Mouse (Mus musculus): Measurements from ENCODE around the gene Polg2.
"Not testable (repeated sequence)": the region's sequence is repeated elsewhere in the genome, so short reads cannot be mapped to it uniquely, and the experiment has no call there.

Polg2 gene

DNA sequence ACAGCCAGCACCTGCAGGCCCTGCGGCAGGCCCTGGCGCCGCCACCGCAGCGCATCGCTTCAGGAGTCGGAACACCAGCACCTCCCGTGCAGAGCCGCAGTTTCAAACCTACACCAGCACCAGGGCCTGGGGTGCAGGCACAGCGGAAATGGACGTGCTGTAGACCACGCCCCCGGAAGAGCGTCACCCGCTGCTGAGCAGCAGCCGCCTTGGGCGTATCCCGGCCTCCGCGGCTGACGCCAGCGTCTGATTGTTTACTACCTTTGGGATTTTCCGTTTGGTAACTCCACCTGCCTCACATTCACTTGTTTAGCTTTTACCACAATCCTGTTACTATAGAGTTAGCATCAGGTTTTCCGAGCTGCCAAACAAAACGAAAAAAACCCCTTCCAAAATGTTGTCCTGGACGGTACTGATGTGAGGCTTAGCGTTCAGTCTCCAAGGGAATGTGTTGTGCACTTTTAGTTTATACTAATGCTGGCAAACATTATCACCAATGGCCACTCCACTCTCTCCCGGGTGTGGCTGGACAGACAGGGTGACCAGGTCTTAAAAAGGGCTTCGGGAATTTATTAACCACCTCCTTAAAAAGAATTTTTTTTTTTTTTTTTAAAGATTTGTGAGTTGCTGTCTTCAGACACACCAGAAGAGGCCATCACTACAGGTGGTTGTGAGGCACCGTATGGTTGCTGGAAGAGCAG is at the start of gene Polg2:
Polg2 (minus strand) TSS at position 150 of the 701 bp plus-strand sequence.
- in situ Hi-C loops (cut with MboI, MseI), result no loop called here

DNA sequence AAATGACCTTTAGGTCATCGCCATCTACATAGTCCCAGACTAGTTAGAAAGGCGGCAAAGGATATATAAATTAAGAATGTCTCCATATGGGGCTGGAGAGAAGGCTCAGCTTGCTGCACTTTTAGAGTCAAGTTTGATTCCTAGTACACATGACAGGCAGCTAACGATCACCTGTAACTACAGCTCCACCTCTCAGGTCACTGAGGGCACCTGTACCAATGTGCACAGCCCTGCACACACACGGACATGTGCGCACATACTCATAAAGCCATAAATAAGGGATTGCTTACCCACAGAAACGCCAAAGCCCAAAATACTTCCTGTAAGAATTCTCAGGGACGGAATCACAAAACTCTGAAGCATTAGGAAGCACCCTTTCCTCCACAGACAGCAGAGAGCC is 48.7 kb upstream of the Polg2 start:
- in situ Hi-C loops (cut with MboI, MseI), result no loop called here

DNA sequence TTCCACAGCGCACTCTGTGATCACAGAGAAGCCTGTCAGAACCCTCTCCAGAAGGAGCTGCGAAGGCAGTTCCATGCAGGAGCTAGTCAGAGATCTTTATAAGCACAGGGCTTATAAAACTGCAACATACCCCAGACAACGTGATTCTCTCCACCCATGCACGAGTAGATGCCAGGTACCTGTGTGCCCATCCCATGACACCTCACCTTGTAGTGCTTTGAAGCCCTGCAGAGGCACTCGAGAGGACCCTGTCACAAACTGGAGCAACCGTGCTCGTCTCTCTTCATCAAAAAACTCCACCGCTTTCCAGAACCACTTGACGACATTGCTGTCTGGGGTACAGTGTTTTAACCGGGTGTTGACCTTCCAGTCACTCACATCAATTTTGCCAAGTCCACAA is 45.1 kb upstream of the Polg2 start:
- in situ Hi-C loops (cut with MboI, MseI), result no loop called here

- in situ Hi-C loops (cut with MboI, MseI), result no loop called here
These were observed 44.4 kb upstream of the Polg2 start for GRCm38 (mm10) chr11:106823741-106824140.

- in situ Hi-C loops (cut with MboI, MseI), result no loop called here
These were observed 43.6 kb upstream of the Polg2 start for GRCm38 (mm10) chr11:106822911-106823310.

DNA sequence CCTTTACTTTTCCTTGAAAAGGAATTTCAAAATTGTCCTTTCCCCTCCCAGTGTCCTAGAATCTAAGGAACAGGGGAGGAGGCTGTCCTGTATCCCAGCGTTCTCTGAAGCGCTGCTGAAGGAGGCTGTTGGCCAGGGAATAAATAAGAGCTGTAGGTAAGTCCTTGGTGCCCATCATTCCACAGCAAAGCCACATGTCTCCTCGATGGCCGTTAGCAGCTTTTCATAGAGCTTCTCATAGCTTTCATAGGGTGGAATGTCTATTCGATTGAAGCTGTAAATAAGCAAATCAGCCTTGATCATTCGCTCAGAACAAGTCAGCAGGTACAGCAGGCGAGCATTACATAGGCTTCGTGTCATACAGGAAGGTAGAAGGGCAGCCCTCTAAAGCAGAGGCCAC is 43.2 kb upstream of the Polg2 start:
- in situ Hi-C loops (cut with MboI, MseI), result no loop called here

GRCm38 (mm10) chr11:106821397-106821796 is 42.1 kb upstream of the Polg2 start:
- in situ Hi-C loops (cut with MboI, MseI), result no loop called here

GRCm38 (mm10) chr11:106820972-106821371 is 41.6 kb upstream of the Polg2 start:
- in situ Hi-C loops (cut with MboI, MseI), result no loop called here

DNA sequence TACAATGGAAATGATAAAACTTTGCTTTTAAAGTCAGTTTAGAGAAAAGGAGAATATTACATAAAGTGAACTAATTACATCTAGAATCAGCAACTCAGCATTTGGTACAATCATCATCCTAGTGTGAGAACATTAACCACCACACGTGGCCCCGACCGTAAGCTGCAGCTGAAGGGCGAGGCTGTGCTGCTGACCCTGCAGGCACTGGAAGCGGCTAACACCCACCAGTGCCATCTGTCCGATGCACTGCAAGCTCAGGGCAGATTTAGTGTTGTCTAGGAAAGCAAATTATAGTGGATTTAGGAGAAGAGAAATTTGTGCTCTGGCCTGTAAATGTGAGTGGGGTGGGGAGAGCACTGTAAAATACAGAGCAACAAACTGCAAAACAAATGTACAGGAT is 40.9 kb upstream of the Polg2 start:
- in situ Hi-C loops (cut with MboI, MseI), result no loop called here

GRCm38 (mm10) chr11:106819595-106819994 is 40.3 kb upstream of the Polg2 start:
- in situ Hi-C loops (cut with MboI, MseI), result no loop called here

DNA sequence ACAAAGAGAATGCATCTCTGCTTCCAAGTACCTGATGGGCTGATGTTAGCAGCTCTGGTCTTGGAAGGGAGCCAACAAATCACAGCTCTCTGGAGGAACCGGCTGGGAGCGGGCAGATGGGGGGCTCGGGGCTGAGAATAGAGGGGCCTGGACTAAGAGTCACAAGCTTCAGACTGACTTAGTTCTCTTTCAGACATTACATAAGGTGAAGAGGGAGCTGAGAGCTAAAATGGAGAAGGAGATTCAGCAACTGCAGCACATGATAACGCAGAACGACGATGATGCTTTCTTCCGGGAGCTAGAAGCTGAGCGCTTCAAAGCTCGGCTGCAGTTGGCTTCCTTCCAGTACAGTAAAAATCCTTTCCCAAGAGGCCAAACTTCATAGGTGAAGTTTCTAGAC is 39.0 kb upstream of the Polg2 start:
- in situ Hi-C loops (cut with MboI, MseI), result no loop called here

DNA sequence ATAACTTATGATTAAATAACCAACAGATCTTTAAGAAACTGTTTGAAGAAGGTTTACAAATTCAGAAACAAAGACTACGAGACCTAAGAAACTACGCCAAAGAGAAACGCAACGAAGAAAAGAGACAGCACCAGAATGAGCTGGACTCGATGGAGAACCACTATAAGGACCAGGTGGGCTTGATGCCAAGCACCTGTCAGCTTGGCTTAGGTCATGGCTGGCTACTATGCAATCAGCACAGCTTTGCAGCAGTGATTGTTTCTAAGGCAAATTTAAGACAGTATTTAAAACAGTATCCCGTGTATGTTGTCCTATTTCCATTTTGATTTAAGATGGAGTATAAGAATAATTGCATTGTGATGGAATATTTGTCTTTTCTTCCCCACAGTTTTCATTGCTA is 38.5 kb upstream of the Polg2 start:
- in situ Hi-C loops (cut with MboI, MseI), result no loop called here

DNA sequence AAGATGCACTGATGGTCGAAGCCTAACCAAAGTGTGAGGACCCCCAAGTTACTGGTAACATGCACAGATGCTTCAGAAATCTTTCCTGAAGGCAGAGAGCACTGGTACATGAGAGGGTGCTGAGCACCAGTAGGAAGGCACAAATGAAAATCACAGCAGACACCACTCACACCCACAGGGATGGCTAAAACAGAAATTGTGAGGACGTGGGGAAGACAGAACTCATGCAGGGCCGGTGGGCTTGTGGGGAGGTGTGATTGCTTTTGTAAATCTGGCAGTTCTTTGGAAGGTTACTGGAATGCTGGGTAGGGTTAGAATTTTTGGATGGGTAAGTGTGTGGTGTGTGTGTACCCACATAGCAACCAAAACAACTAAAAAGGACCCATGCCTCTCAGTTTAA is 37.8 kb upstream of the Polg2 start:
- in situ Hi-C loops (cut with MboI, MseI), result no loop called here

GRCm38 (mm10) chr11:106816316-106816715 is 37.0 kb upstream of the Polg2 start:
- in situ Hi-C loops (cut with MboI, MseI), result no loop called here

DNA sequence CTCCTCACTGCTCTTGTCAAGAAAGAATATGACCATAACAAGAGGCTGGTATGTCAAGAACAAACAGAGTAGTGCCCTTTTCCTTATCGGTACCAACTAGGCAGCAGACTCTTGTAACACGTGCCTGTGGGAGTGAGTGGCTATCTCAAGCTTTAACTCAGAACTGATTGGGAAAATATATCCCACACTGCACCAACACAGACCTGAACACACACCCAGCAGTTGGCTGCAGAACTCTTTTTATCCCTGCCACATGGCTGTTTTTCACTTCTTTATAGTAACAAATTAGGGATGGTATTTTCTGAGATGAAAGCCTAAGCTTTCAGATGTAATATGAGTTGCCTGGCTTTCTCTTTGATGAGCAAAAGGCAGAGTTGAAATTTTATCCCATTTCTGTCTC is 36.4 kb upstream of the Polg2 start:
- in situ Hi-C loops (cut with MboI, MseI), result no loop called here

GRCm38 (mm10) chr11:106815331-106815730 is 36.0 kb upstream of the Polg2 start:
- in situ Hi-C loops (cut with MboI, MseI), result no loop called here

DNA sequence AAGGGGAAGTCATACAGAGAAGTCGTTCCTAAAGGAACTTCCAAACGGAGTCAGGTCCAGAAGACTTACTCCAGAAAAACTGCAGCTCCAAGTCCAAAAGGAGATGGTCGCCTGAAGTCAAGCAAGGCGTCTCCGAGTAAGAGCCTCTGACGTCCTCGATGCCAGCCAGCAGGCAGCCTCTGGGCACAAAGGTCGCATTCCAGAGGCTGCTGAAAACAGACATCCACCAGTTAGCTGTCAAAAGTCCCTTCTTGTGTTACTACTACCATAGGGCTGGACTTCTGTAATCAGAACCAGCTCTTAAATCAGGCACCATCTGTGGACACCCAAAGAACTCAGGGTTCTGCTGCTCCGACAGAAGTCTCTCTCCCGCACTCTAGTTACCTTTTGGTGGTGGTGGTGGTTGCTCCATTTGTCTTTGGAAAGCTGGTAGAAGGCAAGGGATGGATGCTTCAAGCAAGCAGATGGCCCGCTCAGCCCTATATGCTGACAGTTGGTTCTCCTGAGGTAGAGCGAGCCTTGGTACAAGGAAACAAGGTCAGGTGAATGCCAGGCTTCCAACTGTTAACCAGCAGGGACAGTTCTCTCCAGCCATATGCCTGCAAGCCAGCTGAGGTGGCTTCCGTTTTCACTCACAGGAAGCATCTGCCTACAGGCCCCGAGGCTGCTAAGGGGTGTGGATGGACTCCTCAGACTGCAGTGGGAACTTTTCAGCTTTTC is 35.4 kb upstream of the Polg2 start:
- in situ Hi-C loops (cut with MboI, MseI), result no loop called here

- in situ Hi-C loops (cut with MboI, MseI), result no loop called here
These were observed 33.2 kb upstream of the Polg2 start for GRCm38 (mm10) chr11:106812410-106813136.

DNA sequence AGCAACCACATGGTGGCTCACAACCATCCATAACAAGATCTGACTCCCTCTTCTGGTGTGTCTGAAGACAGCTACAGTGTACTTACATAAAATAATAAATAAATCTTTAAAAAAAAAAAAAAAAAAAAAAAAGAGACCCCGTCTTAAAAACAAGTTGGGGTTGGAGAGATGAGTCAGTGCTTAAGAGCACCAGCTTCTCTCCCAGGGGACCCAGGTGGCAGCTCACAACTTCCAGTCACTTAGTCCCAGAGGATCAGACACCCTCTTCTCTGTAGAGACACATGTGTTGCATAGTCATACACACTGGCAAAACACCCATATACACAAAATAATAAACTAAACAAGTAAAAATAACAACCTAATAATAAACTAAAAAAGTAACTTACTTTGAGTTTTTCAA is 28.1 kb upstream of the Polg2 start:
- in situ Hi-C loops (cut with MboI, MseI), result not testable (repeated sequence)

DNA sequence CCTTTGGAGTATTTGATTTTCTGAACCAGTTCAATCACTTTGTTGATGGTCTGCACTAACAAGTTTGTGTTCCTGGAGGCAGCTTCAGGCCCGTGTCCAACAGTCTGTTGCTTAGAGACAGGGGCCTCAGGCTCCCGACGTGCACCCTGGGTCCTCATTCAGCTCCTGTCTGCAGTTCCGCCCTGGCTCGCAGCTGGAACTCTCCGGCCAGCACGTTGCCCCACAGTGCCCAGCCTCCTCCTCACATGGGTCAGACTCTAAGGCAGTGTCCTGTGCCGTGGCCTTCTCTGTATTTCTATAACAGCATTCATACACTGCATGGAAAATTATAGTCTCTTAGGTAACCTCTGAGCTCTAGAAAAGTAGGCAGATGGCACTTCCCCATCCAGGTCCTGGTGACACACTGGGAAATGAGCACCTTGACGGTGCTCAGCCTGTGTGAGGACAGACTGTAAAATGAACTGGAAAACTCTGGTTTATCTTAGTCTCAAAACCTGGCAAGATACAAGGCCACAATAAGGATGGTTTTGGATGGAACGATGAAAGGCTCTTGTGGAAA is 22.8 kb upstream of the Polg2 start:
- in situ Hi-C loops (cut with MboI, MseI), result no loop called here

- in situ Hi-C loops (cut with MboI, MseI), result no loop called here
These were observed 16.3 kb upstream of the Polg2 start for GRCm38 (mm10) chr11:106795679-106796078.

GRCm38 (mm10) chr11:106793846-106794245 is 14.5 kb upstream of the Polg2 start:
- in situ Hi-C loops (cut with MboI, MseI), result no loop called here

Measured in regulatory T cell (primary cell).